Mouse (Mus musculus) lung, adult 2 months (tissue): Measurements from ENCODE around the gene Rhobtb3. TPM values are rescaled to one million over a fixed set of nuclear protein-coding genes. Genes with fewer than 3 reads are reported as not detected.
A peak's percentile ranks its signal among the peaks of the same experiment; 100 is the strongest.

Source experiments
- DNase-seq: peaks from one replicate; pipeline ENCODE4 v3.0.0; 2022
- H3K4me1 ChIP-seq: fragments of 200-500 bp; 2 replicates; pipeline ENCODE4 v1.6.1; 2011; ENCODE audit warnings: low read length; ENCODE audit not compliant: control insufficient read depth, insufficient read depth
- H3K4me3 ChIP-seq: fragments of 200-500 bp; replicated peaks from 2 replicates; pipeline ENCODE3; 2011; ENCODE audit warnings: low read depth, mild to moderate bottlenecking, control low read depth, low read length; ENCODE audit errors: extremely low read depth
- CTCF ChIP-seq: fragments of 200-500 bp; IDR thresholded peaks from 2 replicates; pipeline ENCODE4 v1.5.1; 2011; ENCODE audit warnings: mild to moderate bottlenecking, low read length, control low read depth; ENCODE audit not compliant: insufficient read depth
- POLR2A ChIP-seq: fragments of 200-500 bp; IDR thresholded peaks from 2 replicates; pipeline ENCODE4 v1.6.1; 2011; ENCODE audit warnings: low read depth, mild to moderate bottlenecking, control low read depth, low read length, borderline replicate concordance; ENCODE audit errors: extremely low read depth
- WGBS: fragments of 180-500 bp; shearing (Covaris S2); methylation state at CpG from one replicate; pipeline ENCODE4 v1.1.7; 2018; 5-methylcytosine and 5-hydroxymethylcytosine counted together
- polyA plus RNA-seq: library from polyadenylated mRNA; depleted of rRNA; stranded (reverse); fragments of >200 nt; gene quantifications from 2 replicates; pipeline ENCODE4 v1.2.3, GENCODE M21; 2012; rRNA removed

Rhobtb3 gene
- polyA plus RNA-seq = 3.3 and 4.6 TPM in 2 replicates

GRCm38 (mm10) chr13:75943189-75944043, at the start of gene Rhobtb3:
TSS of gene Rhobtb3 (minus strand) at chr13:75943925.
- WGBS = under 1% methylated on average over 109 of the region's 110 CpGs
- Histone ChIP-seq H3K4me3 (peak within 1 kb of the TSS; percentile 53), H3K4me1 (peaks cover 2% of the 10 kb centered on the region)
- DNase-seq = peak; percentile 56
- TF ChIP-seq POLR2A = no peak
- TF ChIP-seq CTCF = no peak

DNA sequence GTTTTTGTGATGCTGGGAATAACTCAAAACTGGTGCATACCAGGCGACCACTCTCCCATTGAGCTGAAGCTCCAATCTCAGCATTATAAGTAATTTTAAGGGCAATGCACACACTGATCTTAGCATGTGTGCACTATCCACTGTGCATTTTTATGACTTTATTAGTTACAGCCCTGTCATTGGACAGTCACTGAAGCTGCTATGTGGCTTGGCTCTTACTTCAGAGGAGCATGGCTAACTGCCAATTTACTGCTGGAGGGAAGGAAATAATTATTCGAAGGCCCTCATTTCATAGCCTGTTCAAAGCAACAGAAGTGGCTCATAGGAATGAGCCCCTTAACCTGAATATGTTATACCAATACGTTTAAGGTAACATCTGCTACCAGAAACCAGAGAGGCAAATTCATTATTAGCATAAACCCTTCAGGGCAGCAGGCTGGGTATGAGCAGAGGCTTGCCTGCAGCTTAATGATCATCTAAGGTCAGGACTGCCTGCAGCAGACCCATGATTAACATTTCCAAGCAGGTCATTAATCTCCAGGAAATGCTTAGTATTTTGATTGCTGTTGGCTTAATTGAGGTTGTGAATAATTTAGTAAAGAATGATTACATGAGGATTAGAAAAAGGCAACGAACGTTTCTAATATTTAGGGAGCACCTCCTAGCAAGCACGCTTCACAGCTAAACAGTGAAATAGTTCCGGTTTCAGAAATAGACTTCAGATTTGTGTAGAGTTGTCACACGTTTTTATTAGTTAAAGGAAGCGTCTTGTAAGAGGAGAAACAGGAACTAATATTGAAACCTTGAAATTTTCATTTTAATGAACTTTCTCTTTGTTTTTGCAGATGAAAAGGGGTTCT, 48.7 kb upstream of the Rhobtb3 start:
- TF ChIP-seq CTCF (no peak), POLR2A (no peak)
- H3K4me1 ChIP-seq = no peaks in the 10 kb centered on the region
- no peak overlapping the region for H3K4me3 ChIP-seq
- DNase-seq = no peak
- 33% methylated on average over 9 of the region's 9 CpGs for WGBS

DNA sequence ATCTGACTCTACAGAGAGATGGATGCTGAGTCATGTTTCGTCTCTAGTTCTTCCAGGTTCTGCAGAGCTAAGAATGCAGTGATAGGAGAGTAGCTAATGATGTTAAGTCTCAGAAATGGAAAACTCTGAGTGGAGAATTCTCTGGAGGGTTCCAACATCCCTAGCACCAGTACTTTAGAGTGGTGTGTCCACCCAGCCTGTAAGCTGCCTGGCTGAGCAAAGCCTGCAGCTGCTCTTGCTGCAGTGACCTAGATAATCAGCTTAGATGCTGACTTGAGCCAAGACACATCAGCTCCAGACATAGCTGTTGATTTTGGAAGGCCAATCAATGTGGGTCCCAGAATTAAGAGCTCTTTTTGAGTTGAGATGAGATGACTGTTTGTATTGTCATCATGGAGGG, 44.4 kb upstream of the Rhobtb3 start:
- Histone ChIP-seq H3K4me3 (no peak overlapping the region), H3K4me1 (no peaks in the 10 kb centered on the region)
- no peak for TF ChIP-seq POLR2A
- no peak for TF ChIP-seq CTCF
- WGBS = 68% methylated on average over 1 of the region's 1 CpGs
- DNase-seq = no peak

DNA sequence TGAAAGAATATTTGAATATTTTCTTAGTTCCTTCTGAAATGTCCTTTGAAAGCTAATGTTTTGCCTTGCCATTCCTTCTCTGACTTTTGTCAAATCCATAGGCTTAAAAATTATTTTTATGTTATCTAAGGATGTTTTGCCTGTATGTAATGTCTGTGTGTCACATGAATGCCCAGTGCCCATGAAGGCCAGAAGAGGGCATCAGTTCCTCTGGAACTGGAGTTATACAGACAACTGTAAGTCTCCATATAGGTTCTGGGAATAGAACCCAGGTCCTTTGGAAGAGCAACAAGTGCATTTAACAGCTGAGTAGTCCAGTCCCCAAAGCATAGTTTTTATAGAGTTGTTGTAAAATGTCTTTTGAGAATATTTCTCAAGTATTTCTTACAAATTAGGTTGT, 38.2 kb upstream of the Rhobtb3 start:
- DNase-seq = no peak
- Histone ChIP-seq H3K4me3 (no peak overlapping the region), H3K4me1 (no peaks in the 10 kb centered on the region)
- TF ChIP-seq CTCF (0 out of 2 replicates have a peak, but pooled peaks have one; percentile 29), POLR2A (no peak)

DNA sequence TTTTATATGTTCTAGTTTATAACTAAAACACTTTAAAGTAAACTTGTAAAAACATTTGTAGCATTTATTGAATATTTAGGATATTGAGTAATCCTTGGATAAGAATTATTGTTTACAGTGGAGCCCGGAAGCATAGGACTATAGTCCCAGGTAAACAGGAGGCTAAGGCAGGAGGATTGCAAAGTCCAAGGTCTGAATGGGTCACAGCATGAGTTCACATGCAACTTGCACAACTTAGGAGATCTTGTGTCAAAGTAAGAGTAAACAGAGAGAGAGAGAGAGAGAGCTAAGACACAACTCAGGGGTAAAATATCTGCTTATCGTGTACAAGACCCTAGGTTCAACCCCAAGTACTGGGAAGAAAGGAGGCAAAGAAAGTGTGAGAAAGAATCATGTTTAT, 32.9 kb upstream of the Rhobtb3 start:
- H3K4me3 ChIP-seq = no peak overlapping the region
- H3K4me1 ChIP-seq = no peaks in the 10 kb centered on the region
- TF ChIP-seq POLR2A (no peak), CTCF (no peak)
- DNase-seq = no peak
- 57% methylated on average over 2 of the region's 2 CpGs for WGBS

DNA sequence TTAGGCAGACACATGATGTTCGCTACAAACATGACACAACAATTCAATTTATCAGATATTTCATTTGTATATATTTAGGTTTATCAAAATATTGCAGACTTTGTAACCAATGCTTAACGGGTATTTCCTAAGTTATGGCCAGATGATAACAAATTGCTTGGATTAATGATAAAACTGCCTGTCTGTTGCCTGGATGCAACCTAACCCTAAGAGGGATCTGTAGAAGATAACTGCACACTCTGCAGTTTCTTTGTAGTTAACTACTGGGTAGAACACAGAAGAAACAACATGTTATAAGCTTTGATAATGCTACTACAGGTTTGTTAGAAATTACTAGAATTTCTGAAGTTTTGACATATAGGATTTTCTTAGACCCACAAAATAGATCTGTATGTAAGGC, 32.5 kb upstream of the Rhobtb3 start:
- TF ChIP-seq CTCF (no peak), POLR2A (no peak)
- DNase-seq = no peak
- WGBS = 77% methylated on average over 2 of the region's 2 CpGs
- Histone ChIP-seq H3K4me1 (no peaks in the 10 kb centered on the region), H3K4me3 (no peak overlapping the region)

DNA sequence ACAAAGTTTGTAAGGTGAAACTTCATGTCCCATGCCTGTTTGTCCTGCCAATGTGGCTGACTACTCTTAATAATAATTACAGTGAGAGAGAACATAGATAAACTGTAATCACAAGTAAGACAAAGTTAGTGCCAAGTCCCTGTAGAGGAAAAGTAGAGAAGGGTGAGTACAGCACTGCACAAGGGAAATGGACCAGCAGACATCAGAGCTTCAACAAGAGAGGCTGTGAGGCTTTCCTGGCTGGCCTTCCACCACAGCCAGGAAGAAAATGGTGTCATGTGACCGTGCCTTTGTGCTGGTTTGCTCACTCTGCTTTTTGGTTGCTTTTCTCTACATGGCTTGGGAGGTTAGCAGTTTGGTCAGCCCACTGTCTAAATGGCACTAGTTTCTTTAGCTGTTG, 31.9 kb upstream of the Rhobtb3 start:
- TF ChIP-seq CTCF (no peak), POLR2A (no peak)
- no peak for DNase-seq
- WGBS = 74% methylated on average over 1 of the region's 1 CpGs

GRCm38 (mm10) chr13:75974481-75974880, 30.8 kb upstream of the Rhobtb3 start:
- TF ChIP-seq POLR2A (no peak), CTCF (no peak)
- no peak for DNase-seq
- Histone ChIP-seq H3K4me1 (no peaks in the 10 kb centered on the region), H3K4me3 (no peak overlapping the region)
- WGBS = 64% methylated on average over 2 of the region's 2 CpGs

More for the DNA sequence above, 31.9 kb upstream of the Rhobtb3 start:
- Histone ChIP-seq H3K4me3 (no peak overlapping the region), H3K4me1 (no peaks in the 10 kb centered on the region)

DNA sequence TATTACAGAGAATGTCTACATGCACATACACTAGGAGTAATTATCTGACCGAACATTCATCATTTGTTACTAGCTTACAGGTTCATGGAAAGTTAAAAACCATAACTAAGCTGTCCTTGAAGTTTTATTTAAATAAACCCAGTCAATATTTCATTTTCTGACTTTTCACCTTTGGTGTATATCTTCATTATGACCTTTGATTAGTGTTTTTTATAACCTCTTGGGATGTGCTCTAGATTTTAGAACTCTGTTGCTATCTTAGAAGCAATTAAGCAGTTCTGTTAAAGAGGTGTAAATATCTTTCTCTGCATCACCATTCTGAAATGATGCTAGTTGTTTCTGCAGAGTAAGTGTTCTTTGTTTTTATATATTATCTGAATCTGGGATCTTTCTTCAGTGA, 23.1 kb upstream of the Rhobtb3 start, which contains the start of gene Spata9:
TSS of gene Spata9 (plus strand) at position 301 of the 400 bp plus-strand sequence.
- no peak for TF ChIP-seq CTCF
- TF ChIP-seq POLR2A = no peak
- DNase-seq = no peak
- Histone ChIP-seq H3K4me1 (no peaks in the 10 kb centered on the region), H3K4me3 (no peak within 1 kb of the TSS)
- WGBS = 73% methylated on average over 1 of the region's 1 CpGs

DNA sequence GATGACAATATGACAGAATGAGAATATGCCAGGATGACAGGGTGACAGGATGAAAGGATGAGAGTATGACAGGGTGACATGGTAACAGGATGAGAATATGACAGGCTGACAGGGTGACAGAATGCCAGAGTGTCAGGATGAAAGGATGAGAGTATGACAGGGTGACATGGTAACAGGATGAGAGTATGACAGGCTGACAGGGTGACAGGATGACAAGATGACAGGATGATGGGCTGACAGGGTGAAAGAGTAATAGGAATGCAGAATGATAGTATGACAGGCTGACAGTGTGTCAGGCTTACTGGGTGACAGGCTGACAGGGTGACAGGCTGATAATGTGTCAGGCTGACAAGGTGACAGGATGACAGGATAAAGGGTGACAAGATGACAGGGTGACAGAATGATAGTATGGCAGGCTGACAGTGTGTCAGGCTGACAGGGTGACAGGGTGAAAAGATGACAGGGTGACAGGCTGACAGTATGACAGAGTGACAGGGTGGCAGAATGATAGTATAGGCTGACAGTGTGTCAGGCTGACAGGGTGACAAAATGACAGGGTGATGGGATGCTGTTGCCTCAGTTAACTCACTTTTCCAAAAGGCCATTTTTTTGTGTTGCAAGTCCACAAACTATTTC, 11.8 kb upstream of the Rhobtb3 start:
- H3K4me1 ChIP-seq = no peaks in the 10 kb centered on the region
- DNase-seq = no peak
- H3K4me3 ChIP-seq = no peak overlapping the region
- TF ChIP-seq POLR2A (no peak), CTCF (no peak)
